Mouse (Mus musculus): ENCODE measurements around the gene Qars. TPM values are rescaled to one million over a fixed set of nuclear protein-coding genes. Genes with fewer than 3 reads are reported as not detected.
A peak's percentile ranks its signal among the peaks of the same experiment; 100 is the strongest.

Qars gene
- total RNA-seq, 2 experiments from 2014 or later: 18.6 to 64.6 TPM

DNA sequence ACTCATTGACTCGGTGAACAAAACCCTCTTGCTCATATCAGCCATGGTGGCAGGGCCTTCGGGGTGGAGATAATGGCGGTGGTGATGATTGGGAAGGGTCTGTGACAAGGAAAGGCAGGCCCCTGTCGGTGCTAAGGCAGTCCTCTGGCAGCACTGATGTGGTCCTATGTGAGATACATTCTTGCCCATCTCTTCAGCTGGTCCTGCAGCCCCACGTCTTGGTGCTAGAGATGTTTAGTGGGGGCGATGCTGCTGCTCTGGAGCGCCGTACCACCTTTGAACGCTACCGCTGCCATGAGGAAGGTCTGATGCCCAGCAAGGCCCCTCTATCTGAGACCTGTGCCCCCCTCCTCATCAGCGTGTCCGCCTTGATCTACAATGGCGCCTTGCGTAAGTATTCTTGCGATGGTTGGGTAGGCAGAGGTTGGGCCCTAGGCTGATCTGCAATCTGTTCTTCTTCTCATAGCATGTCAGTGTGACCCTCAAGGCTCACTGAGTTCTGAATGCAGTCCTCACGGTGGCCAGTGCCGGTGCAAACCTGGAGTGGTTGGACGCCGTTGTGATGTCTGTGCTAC is 22.1 kb upstream of the Qars start:
- ATAC-seq (replicated peaks; ENCODE audit: low FRiP score, poor library complexity, severe bottlenecking): no peak

DNA sequence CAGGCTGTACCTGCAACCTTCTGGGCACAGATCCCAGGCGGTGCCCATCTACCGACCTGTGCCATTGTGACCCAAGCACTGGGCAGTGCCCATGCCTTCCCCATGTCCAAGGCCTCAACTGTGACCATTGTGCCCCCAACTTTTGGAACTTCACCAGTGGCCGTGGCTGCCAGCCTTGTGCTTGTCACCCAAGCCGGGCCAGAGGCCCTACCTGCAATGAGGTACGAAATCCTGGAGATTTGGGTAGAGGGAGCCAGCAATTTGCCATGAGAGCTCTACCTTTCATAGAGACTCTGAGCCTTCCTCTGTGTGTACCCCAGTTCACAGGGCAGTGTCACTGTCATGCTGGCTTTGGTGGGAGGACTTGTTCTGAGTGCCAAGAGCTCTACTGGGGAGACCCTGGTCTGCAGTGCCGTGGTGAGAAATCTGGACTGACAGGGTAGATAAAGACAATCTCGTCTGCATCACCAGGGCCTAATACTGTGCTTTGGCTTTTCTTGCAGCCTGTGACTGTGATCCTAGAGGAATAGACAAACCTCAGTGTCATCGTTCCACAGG is 20.5 kb upstream of the Qars start:
- no peak for ATAC-seq (replicated peaks; ENCODE audit: low FRiP score, poor library complexity, severe bottlenecking)

DNA sequence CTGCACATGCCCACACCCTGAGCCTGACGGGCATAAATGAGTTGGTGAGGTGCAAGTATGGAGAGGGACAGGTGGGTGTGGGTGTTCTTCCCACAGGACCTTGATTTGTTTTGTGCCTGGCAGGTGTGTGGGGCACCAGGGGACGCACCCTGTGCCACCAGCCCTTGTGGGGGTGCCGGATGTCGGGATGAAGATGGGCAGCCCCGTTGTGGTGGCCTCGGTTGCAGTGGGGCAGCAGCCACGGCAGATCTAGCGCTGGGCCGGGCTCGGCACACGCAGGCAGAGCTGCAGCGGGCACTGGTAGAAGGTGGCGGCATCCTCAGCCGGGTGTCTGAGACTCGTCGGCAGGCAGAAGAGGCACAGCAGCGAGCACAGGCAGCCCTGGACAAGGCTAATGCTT is 19.1 kb upstream of the Qars start:
- ATAC-seq (replicated peaks; ENCODE audit: low FRiP score, poor library complexity, severe bottlenecking): no peak

DNA sequence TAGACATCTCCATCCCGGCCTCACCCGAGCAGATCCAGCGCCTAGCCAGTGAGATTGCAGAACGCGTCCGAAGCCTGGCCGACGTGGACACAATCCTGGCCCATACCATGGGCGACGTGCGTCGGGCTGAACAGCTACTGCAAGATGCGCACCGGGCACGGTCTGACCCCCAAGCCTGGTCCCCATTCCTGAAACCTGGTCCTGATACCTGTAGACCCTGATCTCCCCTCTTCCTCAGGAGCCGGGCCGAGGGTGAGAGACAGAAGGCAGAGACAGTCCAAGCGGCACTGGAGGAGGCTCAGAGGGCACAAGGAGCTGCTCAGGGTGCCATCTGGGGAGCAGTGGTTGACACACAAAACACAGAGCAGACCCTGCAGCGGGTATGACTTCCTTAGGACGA is 18.3 kb upstream of the Qars start:
- ATAC-seq (replicated peaks; ENCODE audit: low FRiP score, poor library complexity, severe bottlenecking): no peak

DNA sequence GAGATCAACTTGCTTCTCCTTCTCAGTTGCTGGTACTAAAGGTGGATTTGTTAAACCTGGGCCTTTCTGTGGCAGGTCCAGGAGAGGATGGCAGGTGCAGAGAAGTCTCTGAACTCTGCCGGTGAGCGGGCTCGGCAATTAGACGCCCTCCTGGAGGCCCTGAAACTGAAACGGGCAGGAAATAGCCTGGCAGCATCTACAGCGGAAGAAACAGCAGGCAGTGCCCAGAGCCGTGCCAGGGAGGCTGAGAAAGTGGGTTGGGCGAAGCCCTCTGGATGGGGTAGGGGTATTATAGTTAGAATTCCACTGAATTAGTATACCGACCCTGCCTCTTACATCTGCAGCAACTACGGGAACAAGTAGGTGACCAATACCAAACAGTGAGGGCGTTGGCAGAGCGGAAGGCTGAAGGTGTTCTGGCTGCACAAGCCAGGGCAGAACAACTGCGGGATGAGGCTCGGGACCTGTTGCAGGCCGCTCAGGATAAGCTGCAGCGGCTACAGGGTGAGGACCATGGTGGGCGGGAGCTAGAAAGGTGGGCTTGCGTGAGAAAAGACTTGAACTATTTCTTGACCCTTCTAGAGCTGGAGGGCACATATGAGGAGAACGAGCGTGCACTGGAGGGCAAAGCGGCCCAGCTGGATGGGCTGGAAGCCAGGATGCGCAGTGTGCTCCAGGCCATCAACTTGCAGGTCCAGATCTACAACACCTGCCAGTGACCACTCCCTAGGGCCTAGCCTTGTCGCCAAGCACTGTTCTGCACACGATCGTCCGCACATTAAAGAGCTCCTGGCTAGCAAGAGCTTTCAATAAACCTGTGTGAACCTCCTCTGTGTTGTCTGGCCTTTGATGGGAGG is 17.6 kb upstream of the Qars start:
- no peak; the same call in 1 of the 2 replicates for ATAC-seq (replicated peaks; ENCODE audit: low FRiP score, poor library complexity, severe bottlenecking)

DNA sequence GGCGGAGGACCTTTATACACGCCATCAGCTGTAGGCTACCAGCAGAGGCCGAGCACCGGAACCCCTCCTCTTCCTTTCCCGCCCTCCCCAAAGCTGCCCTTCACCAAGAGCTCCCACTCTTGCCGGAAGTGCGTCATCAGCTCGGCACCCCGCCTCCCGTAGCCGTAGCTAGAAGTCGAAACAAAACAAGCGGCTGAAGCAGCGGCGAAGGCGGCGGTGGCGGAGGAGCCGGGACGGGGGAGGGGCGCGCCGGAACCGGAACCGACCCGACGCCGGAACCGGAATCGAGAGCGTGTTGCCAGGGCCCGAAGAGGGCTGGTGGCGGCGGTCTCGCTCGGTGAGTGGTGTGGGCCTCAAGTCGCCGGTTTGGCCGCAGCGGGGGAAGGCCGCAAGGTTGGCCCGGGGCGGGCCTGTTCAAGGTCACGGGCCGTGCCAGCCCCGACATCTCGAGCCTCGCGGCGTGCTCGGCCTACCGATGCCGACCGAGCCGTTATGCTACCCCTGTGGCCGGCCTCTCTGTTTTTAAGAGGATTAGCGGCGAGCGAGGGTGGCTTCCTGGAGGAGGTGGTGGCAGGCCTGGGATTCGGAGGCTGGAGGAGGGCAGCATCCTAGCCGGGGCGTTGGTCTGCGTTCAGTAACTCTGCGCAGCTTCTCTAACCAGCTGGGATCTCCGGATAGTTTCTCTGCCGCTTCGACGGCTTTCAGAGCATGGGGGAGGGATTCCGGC is 16.8 kb upstream of the Qars start, which contains the start of gene Usp19:
Gene Usp19 (plus strand): TSS at position 44 of the 727 bp plus-strand sequence.
- peak; percentile 78 for ATAC-seq (replicated peaks; ENCODE audit: low FRiP score, poor library complexity, severe bottlenecking)

DNA sequence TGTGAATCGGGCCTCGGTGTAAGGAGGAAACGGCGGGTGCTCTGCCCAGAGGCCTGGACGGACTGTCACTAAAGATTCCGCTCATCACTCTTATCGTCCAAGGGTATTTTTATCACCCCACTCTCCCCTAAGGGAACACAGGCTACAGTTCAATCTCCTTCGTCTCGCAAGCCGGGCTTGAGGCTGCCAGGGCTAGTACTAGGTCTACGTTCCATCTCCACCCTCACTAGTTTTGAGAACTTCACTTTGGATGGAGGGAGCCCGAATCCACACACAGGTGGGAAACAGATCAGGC is 16.3 kb upstream of the Qars start:
- ATAC-seq (replicated peaks; ENCODE audit: low FRiP score, poor library complexity, severe bottlenecking): no peak; the same call in 1 of the 2 replicates

DNA sequence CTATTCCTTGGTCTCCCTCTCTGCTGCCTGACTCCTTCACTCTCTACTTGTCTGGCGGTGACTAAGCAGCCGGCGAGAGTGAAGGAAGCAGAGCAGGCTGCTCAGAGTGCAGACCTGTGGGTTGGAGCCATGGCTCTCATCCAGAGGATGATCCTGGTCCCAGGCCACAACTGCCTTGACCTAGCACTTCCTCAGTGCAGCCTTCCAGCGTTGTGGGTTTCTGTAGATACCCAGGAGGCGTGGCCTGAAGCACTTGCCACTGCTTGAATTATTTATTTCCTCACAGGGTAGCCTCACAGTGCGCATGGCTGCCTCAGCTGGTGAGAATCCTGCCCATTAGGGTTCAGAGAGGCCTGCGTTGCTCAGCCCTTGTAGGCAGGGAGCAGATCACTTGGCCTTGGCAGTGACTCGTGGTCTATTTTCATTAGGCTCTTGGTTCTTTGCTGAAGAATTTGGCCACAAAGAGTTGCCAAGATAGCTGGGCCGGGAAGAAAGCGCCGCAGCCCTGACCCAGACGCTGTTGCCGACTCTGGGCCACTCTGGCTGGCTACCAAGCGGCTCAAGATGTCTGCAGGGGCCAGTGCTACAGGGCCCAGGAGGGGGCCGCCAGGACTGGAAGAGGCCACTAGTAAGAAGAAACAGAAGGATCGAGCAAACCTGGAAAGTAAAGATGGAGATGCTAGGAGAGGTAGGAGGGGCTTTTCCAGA is 15.3 kb upstream of the Qars start:
- peak; percentile 44 for ATAC-seq (replicated peaks; ENCODE audit: low FRiP score, poor library complexity, severe bottlenecking)

DNA sequence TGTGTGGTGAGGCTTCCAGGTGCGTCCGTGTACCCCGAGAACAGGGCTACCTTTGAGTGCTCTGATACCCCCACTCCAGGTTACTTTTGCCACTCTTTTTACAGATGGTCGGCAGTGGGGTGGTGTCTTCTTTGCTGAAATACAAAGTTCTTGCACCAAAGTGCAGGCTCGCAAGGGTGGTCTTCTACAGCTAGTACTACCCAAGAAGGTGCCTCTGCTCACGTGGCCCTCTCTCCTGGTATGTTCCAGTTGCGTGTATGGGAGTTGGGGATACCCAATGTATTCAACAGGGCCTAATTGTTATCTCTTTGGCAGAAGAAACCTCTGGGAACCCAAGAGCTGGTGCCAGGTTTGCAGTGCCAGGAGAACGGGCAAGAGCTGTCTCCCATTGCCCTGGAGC is 14.3 kb upstream of the Qars start:
- ATAC-seq (replicated peaks; ENCODE audit: low FRiP score, poor library complexity, severe bottlenecking): no peak

DNA sequence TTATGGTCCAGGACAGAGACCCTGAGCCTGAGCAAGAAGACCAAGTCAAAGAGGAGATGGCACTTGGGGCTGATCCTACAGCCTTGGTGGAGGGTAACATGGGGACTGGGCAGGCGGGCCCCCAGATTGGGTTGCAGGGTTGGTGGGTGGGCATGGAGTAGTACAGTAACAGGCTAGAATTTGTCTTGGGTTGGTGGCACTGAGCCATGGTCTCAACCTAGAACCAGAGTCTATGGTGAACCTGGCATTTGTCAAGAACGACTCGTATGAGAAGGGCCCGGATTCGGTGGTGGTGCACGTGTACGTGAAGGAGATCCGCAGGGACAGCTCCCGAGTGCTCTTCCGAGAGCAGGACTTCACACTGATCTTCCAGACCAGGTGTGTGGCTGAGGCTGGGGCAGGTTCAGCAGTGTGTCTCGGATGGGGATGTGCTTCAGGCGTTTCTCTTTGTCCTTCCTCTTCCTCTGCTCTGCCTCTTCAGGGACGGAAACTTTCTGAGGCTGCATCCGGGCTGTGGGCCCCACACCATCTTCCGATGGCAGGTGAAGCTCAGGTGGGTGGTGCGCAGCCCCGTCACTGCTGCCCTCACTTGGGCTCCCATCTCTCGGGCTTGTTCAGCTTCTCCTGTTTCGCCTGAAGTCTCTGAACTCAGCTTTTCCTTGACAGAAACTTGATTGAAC is 13.2 kb upstream of the Qars start:
- ATAC-seq (replicated peaks; ENCODE audit: low FRiP score, poor library complexity, severe bottlenecking): no peak

DNA sequence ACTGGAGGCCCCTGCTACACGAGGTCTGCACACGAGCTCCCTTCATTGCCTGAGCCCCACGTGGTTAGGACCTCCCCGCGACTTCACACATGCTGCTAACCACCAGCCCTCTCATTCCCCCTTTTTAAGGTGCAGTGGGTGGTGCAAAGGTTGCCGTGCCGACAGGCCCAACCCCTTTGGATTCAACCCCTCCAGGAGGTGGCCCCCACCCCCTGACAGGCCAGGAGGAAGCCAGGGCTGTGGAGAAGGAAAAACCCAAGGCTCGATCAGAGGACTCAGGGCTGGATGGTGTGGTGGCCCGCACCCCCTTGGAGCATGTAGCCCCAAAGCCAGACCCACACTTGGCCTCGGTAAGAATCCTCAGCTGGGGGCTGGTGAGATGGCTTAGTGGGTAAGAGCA is 12.6 kb upstream of the Qars start:
- ATAC-seq (replicated peaks; ENCODE audit: low FRiP score, poor library complexity, severe bottlenecking): no peak

DNA sequence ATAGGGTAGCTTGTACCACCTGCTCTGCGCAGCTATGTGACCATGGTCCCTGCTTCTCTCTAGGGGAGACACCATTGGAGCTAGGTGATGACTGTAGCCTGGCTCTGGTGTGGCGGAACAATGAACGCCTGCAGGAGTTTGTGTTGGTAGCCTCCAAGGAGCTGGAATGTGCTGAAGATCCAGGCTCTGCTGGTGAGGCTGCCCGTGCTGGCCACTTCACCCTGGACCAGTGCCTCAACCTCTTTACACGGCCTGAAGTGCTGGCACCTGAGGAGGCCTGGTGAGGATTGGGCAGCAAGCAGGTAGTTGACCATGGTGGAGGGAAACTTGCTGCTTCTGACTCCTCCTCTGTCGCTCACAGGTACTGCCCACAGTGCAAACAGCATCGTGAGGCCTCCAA is 8.3 kb upstream of the Qars start:
- no peak for ATAC-seq (replicated peaks; ENCODE audit: low FRiP score, poor library complexity, severe bottlenecking)

DNA sequence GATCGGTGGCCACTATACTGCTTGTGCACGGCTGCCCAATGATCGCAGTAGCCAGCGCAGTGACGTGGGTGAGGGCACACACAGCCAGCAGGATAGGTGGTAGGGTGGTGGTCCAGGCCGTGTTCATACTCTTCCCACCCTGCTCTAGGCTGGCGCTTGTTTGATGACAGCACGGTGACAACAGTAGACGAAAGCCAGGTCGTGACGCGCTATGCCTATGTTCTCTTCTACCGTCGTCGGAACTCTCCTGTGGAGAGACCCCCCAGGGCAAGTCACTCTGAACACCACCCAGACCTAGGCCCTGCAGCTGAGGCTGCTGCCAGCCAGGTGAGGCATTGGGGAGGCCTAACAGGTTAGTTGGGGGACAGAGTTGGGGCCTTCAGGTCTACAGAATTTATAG is 7.6 kb upstream of the Qars start:
- no peak for ATAC-seq (replicated peaks; ENCODE audit: low FRiP score, poor library complexity, severe bottlenecking)

DNA sequence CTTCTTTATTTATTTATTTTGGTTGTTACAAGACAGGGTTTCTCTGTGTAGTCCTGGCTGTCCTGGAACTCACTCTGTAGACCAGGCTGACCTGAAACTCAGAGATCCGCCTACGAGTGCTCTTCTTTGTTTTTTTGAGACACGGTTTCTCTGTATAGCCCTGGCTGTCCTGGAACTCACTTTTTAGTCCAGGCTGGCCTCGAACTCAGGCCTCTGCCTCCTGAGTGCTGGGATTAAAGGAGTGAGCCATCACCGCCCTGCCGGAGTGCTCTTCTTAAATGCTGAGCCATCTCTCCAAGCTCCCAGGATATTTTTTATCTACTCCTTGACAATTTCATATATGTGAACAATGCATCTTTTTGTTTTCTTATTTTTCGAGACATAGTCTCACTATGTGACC is 605 bp upstream of the Qars start:
- ATAC-seq (replicated peaks; ENCODE audit: low FRiP score, poor library complexity, severe bottlenecking): no peak

DNA sequence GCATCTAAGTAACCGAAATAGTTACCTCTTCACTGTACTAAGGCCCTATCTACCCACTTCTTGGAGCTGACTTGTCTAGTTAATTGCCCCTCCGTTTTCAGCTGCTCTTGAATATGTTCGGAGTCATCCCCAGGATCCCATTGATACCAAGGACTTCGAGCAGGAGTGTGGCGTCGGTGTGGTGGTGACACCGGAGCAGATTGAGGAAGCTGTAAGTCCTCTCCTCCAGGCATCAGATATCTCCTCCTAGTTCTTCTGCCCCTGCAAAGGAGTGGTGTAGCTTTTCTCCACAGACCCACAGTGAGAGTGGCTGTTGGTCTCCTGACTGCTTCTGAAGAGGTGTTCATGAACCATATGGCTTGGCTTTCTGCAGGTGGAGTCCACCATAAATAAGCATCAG is 1.3 kb downstream of the Qars start:
- ATAC-seq (replicated peaks; ENCODE audit: low FRiP score, poor library complexity, severe bottlenecking): no peak

DNA sequence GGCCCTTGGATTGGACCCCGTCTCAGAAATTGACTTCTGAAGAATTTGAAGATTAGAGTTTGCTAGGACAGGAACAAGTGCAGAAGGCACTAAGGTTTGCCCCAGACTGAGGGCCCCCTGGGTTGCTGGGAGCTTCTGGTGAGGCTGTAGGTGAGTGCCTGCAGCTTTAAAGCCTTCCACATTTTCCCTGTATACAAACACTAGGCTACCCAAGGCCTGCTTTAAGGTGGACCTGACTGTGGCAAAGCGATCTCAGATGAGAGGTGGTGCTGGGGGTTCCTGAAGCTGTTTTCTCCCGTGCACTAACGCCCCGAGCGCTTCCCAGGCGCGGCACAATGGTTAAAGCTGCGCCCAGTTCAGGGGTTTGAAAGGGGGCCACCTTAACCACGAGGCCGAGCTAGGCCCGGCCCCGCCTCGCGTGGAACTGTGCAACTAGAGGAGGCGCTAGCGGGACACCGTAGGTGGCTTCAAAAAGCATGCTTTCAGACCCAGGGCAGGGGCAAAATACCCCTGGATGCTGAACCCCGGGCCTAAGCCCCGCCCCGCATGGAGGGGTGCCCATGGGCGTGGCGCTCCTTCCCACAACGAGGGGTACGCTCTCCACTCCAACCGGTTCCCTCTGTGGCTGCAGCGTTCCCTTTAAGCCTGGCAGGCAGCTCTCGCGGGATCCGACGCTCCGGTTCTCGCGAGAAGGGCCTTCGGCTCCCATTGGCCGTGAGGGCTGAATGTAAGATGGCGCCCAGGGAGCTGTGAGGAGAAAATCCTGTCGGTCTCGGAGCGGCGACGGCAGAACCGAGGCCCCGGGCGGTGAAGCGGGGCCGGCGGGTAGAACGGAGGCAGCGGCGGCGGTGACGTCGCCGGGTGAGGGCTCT is 9.1 kb downstream of the Qars start, which contains the start of gene Qrich1:
Gene Qrich1 (plus strand): TSS at position 427 of the 872 bp plus-strand sequence.
- peak; percentile 94 for ATAC-seq (replicated peaks; ENCODE audit: low FRiP score, poor library complexity, severe bottlenecking)

DNA sequence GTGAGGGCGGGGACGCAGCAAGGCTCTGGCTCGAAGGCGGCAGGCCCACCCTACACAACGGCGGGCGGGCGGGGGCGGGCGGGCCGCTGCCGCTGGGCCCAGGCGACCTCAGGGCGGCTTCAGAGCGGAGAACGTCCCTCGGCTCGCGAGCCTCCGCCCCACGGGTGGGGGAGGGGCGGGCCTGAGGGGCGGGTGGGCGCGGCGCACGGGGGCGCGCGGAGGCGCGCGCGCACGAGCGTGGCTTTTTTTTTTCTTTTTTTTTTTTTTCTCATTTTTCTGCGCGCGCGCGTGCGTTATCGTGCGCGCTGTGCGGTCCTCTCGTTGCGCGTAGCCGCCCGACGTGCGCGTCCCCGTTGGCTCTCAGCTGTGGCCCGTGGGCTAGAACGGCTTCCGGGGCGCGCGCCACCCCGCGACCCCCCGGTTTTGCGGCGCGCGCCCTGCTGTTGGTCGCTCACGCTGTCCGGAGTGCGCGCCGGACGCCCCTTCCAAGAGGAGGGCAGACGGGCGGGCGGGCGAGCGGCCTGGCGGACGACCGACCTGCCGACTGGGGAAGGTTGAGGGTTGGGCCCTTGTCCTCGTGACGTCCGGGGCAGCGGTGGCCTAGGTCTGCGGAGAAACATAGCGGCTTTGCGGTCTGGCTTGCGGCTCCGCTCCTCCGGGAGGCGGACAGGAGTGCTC is 9.9 kb downstream of the Qars start:
- ATAC-seq (replicated peaks; ENCODE audit: low FRiP score, poor library complexity, severe bottlenecking): peak; percentile 54

DNA sequence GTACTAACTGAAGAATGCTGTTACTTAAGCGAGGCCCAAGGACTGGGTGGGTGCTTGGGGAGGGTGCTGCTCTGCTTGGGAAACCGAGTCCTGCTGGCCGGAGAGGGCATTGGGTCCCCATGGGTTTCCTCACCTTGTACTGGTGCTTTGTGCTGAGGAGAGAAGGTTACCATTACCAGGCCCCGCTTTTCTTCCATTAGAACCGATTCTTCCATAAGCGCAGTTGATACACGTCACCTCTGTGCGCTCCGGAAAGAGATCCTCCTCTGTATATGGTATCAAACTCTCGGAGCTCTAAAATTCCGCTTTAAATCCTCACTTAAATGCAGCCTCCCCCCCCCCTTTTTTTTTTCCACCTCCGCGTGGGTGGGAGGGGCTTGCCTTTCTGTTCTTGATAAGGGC is 10.4 kb downstream of the Qars start:
- peak; percentile 12 for ATAC-seq (replicated peaks; ENCODE audit: low FRiP score, poor library complexity, severe bottlenecking)

All from erythroblast, adult 5-6 weeks (primary cell).